Mouse (Mus musculus): ENCODE measurements around the gene Wrap53.

DNA sequence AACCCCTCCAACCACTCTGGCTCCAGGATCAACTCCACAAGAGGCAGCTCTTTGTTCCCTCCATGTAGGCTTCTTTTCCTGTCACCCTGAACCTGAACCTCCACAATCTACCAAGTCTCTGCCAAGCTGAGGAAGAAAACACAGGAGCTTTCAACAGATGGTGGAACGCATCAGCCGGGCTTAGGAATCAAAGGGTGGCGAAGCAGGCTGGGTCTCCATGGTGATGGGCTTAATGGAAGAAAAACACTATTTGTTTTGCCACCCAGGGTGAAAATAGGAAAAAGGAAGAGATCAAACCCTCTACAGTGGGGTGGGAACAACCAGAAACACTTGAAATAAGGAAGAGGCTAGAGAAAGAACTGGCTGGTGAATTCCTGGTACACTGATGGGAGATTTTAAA, 36.5 kb downstream of the Wrap53 start:
- TF ChIP-seq EP300 (IDR thresholded peaks at IDR 0.05), result no peak
- TF ChIP-seq CTCF (IDR thresholded peaks at IDR 0.05), result no peak

Data from lung, postnatal 0 days (tissue).